Mouse (Mus musculus) heart, adult 2 months (tissue): ENCODE measurements around the gene Gm21887.
"Not testable (repeated sequence)": the region's sequence is repeated elsewhere in the genome, so short reads cannot be mapped to it uniquely, and the experiment has no call there.

Experiments used
- CTCF ChIP-seq: fragments of 200-600 bp; IDR thresholded peaks from 2 replicates; pipeline ENCODE4 v1.8.1; 2022; ENCODE audit warnings: antibody characterized with exemption, mild to moderate bottlenecking, moderate library complexity
- EP300 ChIP-seq: fragments of 200-500 bp; IDR thresholded peaks from 2 replicates; pipeline ENCODE4 v1.6.1; 2011; ENCODE audit warnings: low read depth, low read length, control low read depth; ENCODE audit not compliant: insufficient read depth
- POLR2A ChIP-seq: fragments of 200-500 bp; IDR thresholded peaks from 2 replicates; pipeline ENCODE4 v1.6.1; 2011; ENCODE audit warnings: mild to moderate bottlenecking, low read depth, low read length, control low read depth; ENCODE audit not compliant: insufficient read depth

GRCm38 (mm10) chrX:169992086-169992930 lies 17.2 kb upstream of the Gm21887 start:
- TF ChIP-seq CTCF, EP300, POLR2A: not testable (repeated sequence)
